Comparison of ENCODE assay signal across 8 mouse cellular contexts in the genomic region with DNA sequence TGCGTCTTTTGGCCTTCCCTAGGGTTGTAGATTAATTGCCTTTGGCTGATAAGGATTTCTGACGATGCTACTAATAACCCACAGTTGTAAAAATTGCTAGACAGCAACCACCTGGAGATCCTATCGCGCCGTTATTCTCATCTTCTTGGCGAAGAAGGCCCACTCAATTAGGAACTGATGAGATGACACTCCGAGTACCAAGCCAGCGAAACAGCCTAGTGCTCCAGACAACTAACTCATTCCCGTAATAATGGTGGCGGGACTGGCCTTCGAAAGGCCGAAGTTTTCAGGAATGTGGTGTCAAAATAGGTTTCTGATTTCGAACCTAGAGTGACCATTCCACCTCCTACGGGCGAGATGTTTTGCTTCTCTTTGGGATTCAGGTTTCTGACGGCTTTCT. TPM values are rescaled to one million over a fixed set of nuclear protein-coding genes. Genes with fewer than 3 reads are reported as not detected.
DNase-seq lines count a peak whose midpoint lies in the region; ATAC-seq lines count a peak whose summit lies in the region.

No protein-coding gene starts in this region.

- H3K4me3 ChIP-seq in kidney, embryonic 14.5 days (ENCODE audit: low read length): peak overlapping the region; percentile 83
- peak overlapping the region; percentile 99 for H3K4me3 ChIP-seq in embryonic facial prominence, embryonic 11.5 days (ENCODE audit: low read depth, low read length)
- peak overlapping the region; percentile 94 for H3K4me3 ChIP-seq in intestine, embryonic 16.5 days (ENCODE audit: low read length)
- peak overlapping the region; percentile 94 for H3K4me3 ChIP-seq in neural tube, embryonic 13.5 days

- no peaks in the 10 kb centered on the region for H3K27me3 ChIP-seq in kidney, embryonic 14.5 days (ENCODE audit: control insufficient read depth, insufficient read depth, low read length)
- H3K27me3 ChIP-seq in embryonic facial prominence, embryonic 11.5 days (ENCODE audit: control insufficient read depth, insufficient read depth, low read length): no peaks in the 10 kb centered on the region
- H3K27me3 ChIP-seq in intestine, embryonic 16.5 days (replicated peaks; ENCODE audit: control insufficient read depth, insufficient read depth, low read length): no peaks in the 10 kb centered on the region
- H3K27me3 ChIP-seq in neural tube, embryonic 13.5 days: no peaks in the 10 kb centered on the region

- peak overlapping the region; percentile 62 for H3K4me2 ChIP-seq in kidney, embryonic 14.5 days (replicated peaks; ENCODE audit: low read depth, low read length)
- peak overlapping the region; percentile 77 for H3K4me2 ChIP-seq in embryonic facial prominence, embryonic 11.5 days (ENCODE audit: low read depth, low read length)
- H3K4me2 ChIP-seq in intestine, embryonic 16.5 days (ENCODE audit: low read depth, low read length): peak overlapping the region; percentile 82
- H3K4me2 ChIP-seq in neural tube, embryonic 13.5 days: peak overlapping the region; percentile 86

- DNase-seq in kidney, postnatal 36 days: no peak
- peak; percentile 29 for DNase-seq in embryonic facial prominence, embryonic 11.5 days (ENCODE audit: low spot score)
- DNase-seq in thymus, postnatal 0 days (ENCODE audit: low spot score): no peak
- DNase-seq in cerebellum, postnatal 36 days: no peak
- no peak for DNase-seq in layer of hippocampus, adult 9-11 months

- no peak for ATAC-seq in kidney, embryonic 14.5 days (ENCODE audit: low FRiP score, low TSS enrichment)
- no peak for ATAC-seq in embryonic facial prominence, embryonic 11.5 days (replicated peaks; ENCODE audit: insufficient number of reproducible peaks, low FRiP score, low TSS enrichment, low read depth)
- ATAC-seq in intestine, embryonic 16.5 days: no peak
- no peak for ATAC-seq in neural tube, embryonic 13.5 days (ENCODE audit: low read depth)

- no peaks in the 10 kb centered on the region for H3K9me3 ChIP-seq in kidney, embryonic 14.5 days (ENCODE audit: control insufficient read depth, low read length)
- no peaks in the 10 kb centered on the region for H3K9me3 ChIP-seq in embryonic facial prominence, embryonic 11.5 days (replicated peaks; ENCODE audit: control insufficient read depth, low read length)
- H3K9me3 ChIP-seq in intestine, embryonic 16.5 days (ENCODE audit: control insufficient read depth, low read length): 0 out of 2 replicates have a peak, but pooled peaks cover 2% of the 10 kb centered on the region
- no peaks in the 10 kb centered on the region for H3K9me3 ChIP-seq in neural tube, embryonic 13.5 days

- peak overlapping the region; percentile 92 for H3K9ac ChIP-seq in kidney, embryonic 14.5 days (ENCODE audit: low read depth, low read length)
- H3K9ac ChIP-seq in embryonic facial prominence, embryonic 11.5 days (replicated peaks; ENCODE audit: low read length): peak overlapping the region; percentile 96
- peak overlapping the region; percentile 89 for H3K9ac ChIP-seq in intestine, embryonic 16.5 days (ENCODE audit: low read depth, low read length)
- H3K9ac ChIP-seq in neural tube, embryonic 13.5 days: peak overlapping the region; percentile 91

- peak overlapping the region; percentile 95 for H3K27ac ChIP-seq in kidney, embryonic 14.5 days (ENCODE audit: low read depth, low read length)
- peak overlapping the region; percentile 93; the same call in 1 of the 2 replicates for H3K27ac ChIP-seq in embryonic facial prominence, embryonic 11.5 days (replicated peaks; ENCODE audit: low read depth, low read length)
- H3K27ac ChIP-seq in intestine, embryonic 16.5 days (ENCODE audit: low read length): peak overlapping the region; percentile 93; the same call in 1 of the 2 replicates
- peak overlapping the region; percentile 93 for H3K27ac ChIP-seq in neural tube, embryonic 13.5 days (replicated peaks)

- H3K36me3 ChIP-seq in kidney, embryonic 14.5 days (ENCODE audit: control insufficient read depth, insufficient read depth, low read length): no peaks in the 10 kb centered on the region
- no peaks in the 10 kb centered on the region for H3K36me3 ChIP-seq in embryonic facial prominence, embryonic 11.5 days (replicated peaks; ENCODE audit: control insufficient read depth, insufficient read depth, low read depth, low read length)
- no peaks in the 10 kb centered on the region for H3K36me3 ChIP-seq in intestine, embryonic 16.5 days (ENCODE audit: control insufficient read depth, insufficient read depth, low read length)
- H3K36me3 ChIP-seq in neural tube, embryonic 13.5 days: no peaks in the 10 kb centered on the region

- 1% methylated on average over 16 of the region's 16 CpGs for WGBS in kidney, embryonic 14.5 days
- WGBS in embryonic facial prominence, embryonic 11.5 days: under 1% methylated on average over 16 of the region's 16 CpGs
- 9% methylated on average over 16 of the region's 16 CpGs for WGBS in intestine, embryonic 16.5 days
- 1% methylated on average over 16 of the region's 16 CpGs for WGBS in neural tube, embryonic 13.5 days

- peaks cover 22% of the 10 kb centered on the region for H3K4me1 ChIP-seq in kidney, embryonic 14.5 days (ENCODE audit: control insufficient read depth, insufficient read depth, low read length)
- H3K4me1 ChIP-seq in embryonic facial prominence, embryonic 11.5 days (ENCODE audit: control insufficient read depth, insufficient read depth, low read length): no peaks in the 10 kb centered on the region; the same call in 1 of the 2 replicates
- peaks cover 24% of the 10 kb centered on the region for H3K4me1 ChIP-seq in intestine, embryonic 16.5 days (ENCODE audit: control insufficient read depth, insufficient read depth, low read length)
- H3K4me1 ChIP-seq in neural tube, embryonic 13.5 days (replicated peaks): peaks cover 50% of the 10 kb centered on the region

RNA-seq across cellular contexts. Expression of gene Cachd1, which starts 1.6 kb away (rescaled TPM):
- 18.7 and 25.0 TPM in 2 replicates for polyA plus RNA-seq in kidney, embryonic 14.5 days (2014; fragmentation: Nextera tagmentation; extraction: Ambion mirVana)
- 27.3 and 28.0 TPM in 2 replicates for polyA plus RNA-seq in embryonic facial prominence, embryonic 11.5 days (2014; fragmentation: Nextera tagmentation; extraction: Ambion mirVana)
- polyA plus RNA-seq in intestine, embryonic 16.5 days (2015; fragmentation: Nextera tagmentation; extraction: Ambion mirVana): 7.8 and 8.9 TPM in 2 replicates
- 16.6 and 16.9 TPM in 2 replicates for polyA plus RNA-seq in neural tube, embryonic 13.5 days (2015; fragmentation: Nextera tagmentation; extraction: Ambion mirVana)
- 3.5 and 3.9 TPM in 2 replicates for polyA plus RNA-seq in thymus, postnatal 0 days (2015; fragmentation: Nextera tagmentation; extraction: Ambion mirVana)
